Mouse (Mus musculus) urinary bladder, postnatal 14 days (tissue): ENCODE measurements around the gene Ddx46.

Experiments used
- DNase-seq: peaks from one replicate; pipeline ENCODE4 v3.0.0; 2021; ENCODE audit warnings: low spot score

The Ddx46 gene

GRCm38 (mm10) chr13:55721995-55722394 is 87.2 kb downstream of the Ddx46 start:
- no peak for DNase-seq

- DNase-seq: no peak
Measured at GRCm38 (mm10) chr13:55726598-55727119, 91.8 kb downstream of the Ddx46 start.

GRCm38 (mm10) chr13:55727120-55727838 is 92.5 kb downstream of the Ddx46 start, which contains the start of gene Pcbd2:
Gene Pcbd2 (plus strand): TSS chr13:55727368.
- DNase-seq: peak; percentile 87

- DNase-seq: peak; percentile 61
Measured at GRCm38 (mm10) chr13:55727839-55728238, 93.0 kb downstream of the Ddx46 start.

GRCm38 (mm10) chr13:55730716-55731115 is 95.9 kb downstream of the Ddx46 start:
- no peak for DNase-seq
